Mouse (Mus musculus): Measurements from ENCODE around the gene Nfix. TPM values are rescaled to one million over a fixed set of nuclear protein-coding genes. Genes with fewer than 3 reads are reported as not detected.

The Nfix gene
- polyA plus RNA-seq, 1 experiment from 2014 or later: 39.2 TPM

DNA sequence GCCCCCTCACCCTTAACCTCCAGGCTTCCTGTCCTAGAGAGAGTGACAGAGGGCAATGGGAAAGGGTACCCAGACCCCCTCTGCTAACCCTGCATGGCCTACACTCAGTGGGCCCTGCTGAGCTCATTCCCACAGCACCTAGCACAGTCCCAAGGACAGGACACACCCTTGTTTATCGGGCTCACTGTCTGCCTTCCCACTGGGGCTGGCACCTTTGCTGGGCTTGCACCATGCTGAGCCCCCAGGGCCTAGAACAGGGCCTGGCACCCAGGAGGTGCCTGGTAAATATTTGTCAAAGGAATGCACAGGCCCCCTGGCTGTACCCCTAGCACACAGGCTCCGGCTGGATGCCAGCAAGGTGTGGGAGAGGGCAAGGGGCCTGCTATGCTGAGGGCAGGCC is 9.6 kb downstream of the Nfix start:
- H3K4me3 ChIP-seq: no peak overlapping the region
- H3K27ac ChIP-seq: no peak overlapping the region
- peaks cover 29% of the 10 kb centered on the region for H3K27me3 ChIP-seq
- no peak overlapping the region for H3K4me2 ChIP-seq
- H3K36me3 ChIP-seq: no peaks in the 10 kb centered on the region
- ATAC-seq (ENCODE audit: borderline replicate concordance, extremely low read depth, low FRiP score, low TSS enrichment): no peak
- peaks cover 90% of the 10 kb centered on the region for H3K4me1 ChIP-seq
- H3K9me3 ChIP-seq: no peaks in the 10 kb centered on the region
- 51% methylated on average over 2 of the region's 2 CpGs for WGBS
- H3K9ac ChIP-seq: no peak overlapping the region

DNA sequence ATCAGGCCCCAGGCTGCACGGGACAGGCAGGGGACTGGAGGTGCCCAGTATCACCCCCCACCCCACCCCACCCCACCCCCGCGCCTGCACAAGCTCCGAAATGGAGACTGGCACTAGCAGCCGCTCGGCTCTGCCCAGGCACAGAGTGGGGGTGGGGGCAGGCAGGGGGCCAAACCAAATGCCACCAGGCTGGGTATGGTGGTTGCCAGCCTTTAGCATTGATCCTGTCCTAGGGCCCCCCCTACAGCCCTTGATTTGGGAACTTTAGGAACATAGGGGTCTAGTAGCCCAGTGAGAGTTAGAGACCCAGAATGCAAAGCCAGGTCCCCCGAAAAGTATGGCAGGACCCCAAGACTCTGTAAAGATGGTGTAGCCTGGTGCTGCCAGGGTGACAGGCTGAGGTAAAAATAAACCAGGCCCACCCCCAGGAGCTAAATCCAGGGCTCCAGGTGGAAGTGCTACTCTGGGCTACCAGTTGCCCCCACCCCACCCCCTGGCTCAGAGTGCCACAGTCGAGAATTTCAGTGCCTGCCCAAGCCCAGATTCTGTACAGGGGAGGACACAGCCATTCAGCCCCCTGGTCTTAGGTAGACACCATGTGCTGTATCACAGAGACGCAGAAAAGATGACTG is 10.2 kb downstream of the Nfix start:
- peaks cover 34% of the 10 kb centered on the region for H3K27me3 ChIP-seq
- no peaks in the 10 kb centered on the region for H3K36me3 ChIP-seq
- 74% methylated on average over 9 of the region's 9 CpGs for WGBS
- H3K4me1 ChIP-seq: peaks cover 92% of the 10 kb centered on the region
- no peak overlapping the region for H3K9ac ChIP-seq
- H3K4me3 ChIP-seq: no peak overlapping the region
- H3K27ac ChIP-seq: 0 out of 2 replicates have a peak overlapping the region, but pooled peaks have one; percentile 64
- H3K4me2 ChIP-seq: no peak overlapping the region
- H3K9me3 ChIP-seq: no peaks in the 10 kb centered on the region
- no peak for ATAC-seq (ENCODE audit: borderline replicate concordance, extremely low read depth, low FRiP score, low TSS enrichment)

- H3K9ac ChIP-seq: no peak overlapping the region
- 0 out of 2 replicates have a peak overlapping the region, but pooled peaks have one; percentile 29 for H3K4me2 ChIP-seq
- H3K27ac ChIP-seq: peak overlapping the region; percentile 64
Measured at GRCm38 (mm10) chr8:84789345-84789744, 10.8 kb downstream of the Nfix start.

GRCm38 (mm10) chr8:84788896-84789295 is 11.2 kb downstream of the Nfix start:
- H3K4me3 ChIP-seq: no peak overlapping the region
- H3K9ac ChIP-seq: no peak overlapping the region
- H3K27me3 ChIP-seq: peaks cover 44% of the 10 kb centered on the region
- peak overlapping the region; percentile 29 for H3K4me2 ChIP-seq
- peak overlapping the region; percentile 64 for H3K27ac ChIP-seq
- H3K36me3 ChIP-seq: no peaks in the 10 kb centered on the region
- WGBS: 10% methylated on average over 11 of the region's 11 CpGs
- no peaks in the 10 kb centered on the region for H3K9me3 ChIP-seq
- ATAC-seq (ENCODE audit: borderline replicate concordance, extremely low read depth, low FRiP score, low TSS enrichment): peak; percentile 43
- H3K4me1 ChIP-seq: peaks cover 93% of the 10 kb centered on the region

More at GRCm38 (mm10) chr8:84789345-84789744, 10.8 kb downstream of the Nfix start:
- H3K4me3 ChIP-seq: no peak overlapping the region
- WGBS: 57% methylated on average over 5 of the region's 5 CpGs
- no peak for ATAC-seq (ENCODE audit: borderline replicate concordance, extremely low read depth, low FRiP score, low TSS enrichment)
- H3K9me3 ChIP-seq: no peaks in the 10 kb centered on the region
- peaks cover 92% of the 10 kb centered on the region for H3K4me1 ChIP-seq
- H3K36me3 ChIP-seq: no peaks in the 10 kb centered on the region
- H3K27me3 ChIP-seq: peaks cover 41% of the 10 kb centered on the region

GRCm38 (mm10) chr8:84787523-84788302 is 12.4 kb downstream of the Nfix start:
- ATAC-seq (ENCODE audit: borderline replicate concordance, extremely low read depth, low FRiP score, low TSS enrichment): no peak
- no peak overlapping the region for H3K4me3 ChIP-seq
- H3K36me3 ChIP-seq: no peaks in the 10 kb centered on the region
- H3K4me2 ChIP-seq: no peak overlapping the region
- peaks cover 87% of the 10 kb centered on the region for H3K4me1 ChIP-seq
- H3K9ac ChIP-seq: no peak overlapping the region
- H3K27ac ChIP-seq: no peak overlapping the region
- no peaks in the 10 kb centered on the region for H3K9me3 ChIP-seq
- WGBS: 69% methylated on average over 14 of the region's 14 CpGs
- H3K27me3 ChIP-seq: peaks cover 56% of the 10 kb centered on the region

DNA sequence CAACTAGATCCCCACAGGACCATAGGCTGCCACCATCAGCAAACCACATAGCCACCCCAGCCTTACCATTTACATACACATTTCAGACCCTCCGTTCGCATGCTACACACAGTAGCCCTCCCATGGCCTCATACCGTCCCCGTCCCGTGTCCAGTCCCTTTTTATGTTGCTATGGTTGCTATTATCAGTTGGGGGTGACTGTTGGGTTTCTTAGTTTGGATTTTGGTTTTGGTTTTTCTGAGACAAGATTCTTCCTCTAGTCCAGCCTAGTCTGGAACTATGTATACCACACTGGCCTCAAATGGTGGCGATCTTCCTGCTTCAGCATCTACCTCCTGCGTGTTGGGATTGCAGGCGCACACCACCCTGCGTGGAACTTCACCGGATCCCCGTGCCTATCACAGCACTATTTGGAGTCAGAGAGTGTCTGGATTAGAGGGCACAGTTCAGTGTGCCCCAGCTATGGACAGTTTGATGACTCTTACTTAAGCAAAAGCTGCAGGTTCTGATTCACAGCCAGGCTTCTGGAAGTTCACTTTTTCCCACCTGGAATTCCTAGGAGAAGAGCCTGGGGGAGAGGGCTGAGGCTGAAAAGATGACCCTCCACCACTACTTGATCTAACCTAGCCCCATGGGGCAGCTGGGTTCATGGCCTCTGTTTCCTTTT is 13.2 kb downstream of the Nfix start:
- no peak for ATAC-seq (ENCODE audit: borderline replicate concordance, extremely low read depth, low FRiP score, low TSS enrichment)
- H3K4me1 ChIP-seq: peaks cover 82% of the 10 kb centered on the region
- no peaks in the 10 kb centered on the region for H3K9me3 ChIP-seq
- 44% methylated on average over 11 of the region's 11 CpGs for WGBS
- no peaks in the 10 kb centered on the region for H3K36me3 ChIP-seq
- peak overlapping the region; percentile 26 for H3K4me2 ChIP-seq
- no peak overlapping the region for H3K4me3 ChIP-seq
- 0 out of 2 replicates have a peak overlapping the region, but pooled peaks have one; percentile 27 for H3K27ac ChIP-seq
- 0 out of 2 replicates have a peak overlapping the region, but pooled peaks have one; percentile 8 for H3K9ac ChIP-seq
- H3K27me3 ChIP-seq: peaks cover 64% of the 10 kb centered on the region

GRCm38 (mm10) chr8:84785756-84786677 is 14.1 kb downstream of the Nfix start:
- H3K9ac ChIP-seq: 0 out of 2 replicates have a peak overlapping the region, but pooled peaks have one; percentile 8
- H3K9me3 ChIP-seq: no peaks in the 10 kb centered on the region
- 0 out of 2 replicates have a peak overlapping the region, but pooled peaks have one; percentile 1 for H3K4me3 ChIP-seq
- H3K27me3 ChIP-seq: peaks cover 73% of the 10 kb centered on the region
- 22% methylated on average over 38 of the region's 38 CpGs for WGBS
- H3K27ac ChIP-seq: peak overlapping the region; percentile 27; the same call in 1 of the 2 replicates
- no peaks in the 10 kb centered on the region for H3K36me3 ChIP-seq
- ATAC-seq (ENCODE audit: borderline replicate concordance, extremely low read depth, low FRiP score, low TSS enrichment): peak; percentile 51; the same call in 1 of the 2 replicates
- peak overlapping the region; percentile 26 for H3K4me2 ChIP-seq
- H3K4me1 ChIP-seq: peaks cover 80% of the 10 kb centered on the region

- Histone ChIP-seq H3K27me3 (peaks cover 76% of the 10 kb centered on the region), H3K4me3 (no peak overlapping the region), H3K9me3 (no peaks in the 10 kb centered on the region), H3K4me1 (peaks cover 79% of the 10 kb centered on the region), H3K9ac (no peak overlapping the region), H3K4me2 (peak overlapping the region; percentile 46), H3K27ac (no peak overlapping the region), H3K36me3 (no peaks in the 10 kb centered on the region)
- WGBS: 33% methylated on average over 11 of the region's 11 CpGs
- ATAC-seq (ENCODE audit: borderline replicate concordance, extremely low read depth, low FRiP score, low TSS enrichment): no peak
Measured at GRCm38 (mm10) chr8:84785506-84785755, 14.7 kb downstream of the Nfix start.

DNA sequence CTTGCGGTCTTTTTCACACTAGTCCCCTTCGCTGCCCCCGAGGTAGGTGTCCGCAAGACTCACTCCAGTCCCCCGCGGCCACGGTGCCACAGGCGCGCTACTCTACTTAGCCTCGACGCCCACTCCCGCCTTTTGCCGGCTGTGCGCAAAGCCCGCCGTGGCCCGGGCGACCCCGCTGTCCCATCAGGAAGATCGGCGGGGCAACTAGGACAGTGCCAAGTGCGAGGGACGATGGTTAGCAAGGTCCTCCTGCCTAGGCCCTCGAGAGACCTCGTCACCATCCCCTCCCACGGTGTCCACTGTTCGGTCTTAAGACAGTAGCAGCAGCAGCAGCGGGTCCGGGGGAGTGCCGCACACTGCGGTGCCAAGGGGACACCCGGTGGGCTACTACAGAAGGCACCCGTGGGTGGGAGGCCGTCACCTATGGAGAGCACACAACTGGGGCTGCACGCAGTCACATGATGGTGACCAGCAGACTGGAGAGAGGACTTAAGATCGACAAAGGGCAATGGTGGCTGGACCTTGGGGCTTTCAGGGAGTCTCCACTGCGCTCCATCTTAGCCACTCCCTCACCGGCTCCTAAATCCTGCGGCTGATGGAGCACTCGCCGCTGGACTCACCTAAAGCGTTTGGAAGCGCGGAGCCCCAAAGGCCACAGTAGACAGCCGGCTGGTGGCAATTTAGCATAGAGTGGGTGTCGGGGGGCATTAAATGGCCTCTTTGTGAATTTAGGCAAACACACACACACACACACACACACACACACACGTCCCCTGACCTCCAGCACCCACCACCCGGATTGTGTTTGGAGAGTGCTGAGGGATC is 15.3 kb downstream of the Nfix start:
- 18% methylated on average over 48 of the region's 48 CpGs for WGBS
- H3K36me3 ChIP-seq: no peaks in the 10 kb centered on the region
- peaks cover 76% of the 10 kb centered on the region for H3K27me3 ChIP-seq
- peaks cover 79% of the 10 kb centered on the region for H3K4me1 ChIP-seq
- no peaks in the 10 kb centered on the region for H3K9me3 ChIP-seq
- no peak overlapping the region for H3K27ac ChIP-seq
- peak overlapping the region; percentile 16; the same call in 1 of the 2 replicates for H3K4me3 ChIP-seq
- H3K4me2 ChIP-seq: peak overlapping the region; percentile 46
- no peak for ATAC-seq (ENCODE audit: borderline replicate concordance, extremely low read depth, low FRiP score, low TSS enrichment)
- H3K9ac ChIP-seq: no peak overlapping the region

DNA sequence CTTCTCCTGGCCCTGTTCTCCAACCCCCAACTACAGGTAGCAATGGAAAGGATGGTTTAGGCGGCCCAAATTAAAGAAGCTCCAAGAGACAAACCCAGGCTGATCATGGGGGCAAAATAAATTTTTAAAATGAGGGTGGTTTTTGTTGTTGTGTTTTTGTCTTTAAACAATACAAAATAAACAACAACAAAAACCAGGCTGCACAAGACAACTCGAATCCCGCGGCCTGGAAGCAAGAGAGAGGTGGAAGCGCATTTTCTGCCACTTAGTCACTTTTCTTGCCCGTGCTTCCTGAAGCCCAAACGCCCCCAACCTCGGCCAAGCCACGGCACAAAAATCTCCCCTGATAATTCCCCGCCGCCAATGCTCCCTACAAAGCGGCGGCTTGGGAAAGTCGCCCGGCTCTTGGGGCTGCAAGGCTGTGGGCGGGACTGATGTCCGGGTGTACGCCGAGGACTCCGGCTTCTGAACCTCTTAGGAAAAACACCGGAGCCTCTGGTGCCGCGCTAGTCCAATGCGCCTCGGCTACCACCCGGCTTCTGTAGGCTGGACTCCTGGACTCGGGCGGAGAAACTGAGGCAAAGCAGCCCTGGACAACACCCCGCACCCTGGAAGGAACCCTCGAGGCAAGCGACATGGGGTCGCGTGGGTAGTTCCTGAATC is 16.1 kb downstream of the Nfix start:
- Histone ChIP-seq H3K4me3 (peak overlapping the region; percentile 16), H3K4me1 (peaks cover 79% of the 10 kb centered on the region), H3K27me3 (peaks cover 79% of the 10 kb centered on the region), H3K4me2 (peak overlapping the region; percentile 46), H3K9me3 (no peaks in the 10 kb centered on the region), H3K27ac (no peak overlapping the region), H3K9ac (no peak overlapping the region), H3K36me3 (no peaks in the 10 kb centered on the region)
- WGBS: 15% methylated on average over 33 of the region's 33 CpGs
- no peak for ATAC-seq (ENCODE audit: borderline replicate concordance, extremely low read depth, low FRiP score, low TSS enrichment)
